Mouse (Mus musculus) gonadal fat pad, adult 2 months (tissue): ENCODE data around the gene Edem1. TPM values are rescaled to one million over a fixed set of nuclear protein-coding genes. Genes with fewer than 3 reads are reported as not detected.
"Not testable (repeated sequence)": the region's sequence is repeated elsewhere in the genome, so short reads cannot be mapped to it uniquely, and the experiment has no call there.

Source experiments
- DNase-seq: peaks from one replicate; pipeline ENCODE4 v3.0.0-alpha.2; 2012; ENCODE audit warnings: low read depth
- polyA plus RNA-seq: library from polyadenylated mRNA; depleted of rRNA; stranded (reverse); fragments of >200 nt; gene quantifications from 2 replicates; pipeline ENCODE4 v1.2.3, GENCODE M21; 2012

Gene Edem1
- polyA plus RNA-seq, 1 experiment: 28.5 TPM

DNA sequence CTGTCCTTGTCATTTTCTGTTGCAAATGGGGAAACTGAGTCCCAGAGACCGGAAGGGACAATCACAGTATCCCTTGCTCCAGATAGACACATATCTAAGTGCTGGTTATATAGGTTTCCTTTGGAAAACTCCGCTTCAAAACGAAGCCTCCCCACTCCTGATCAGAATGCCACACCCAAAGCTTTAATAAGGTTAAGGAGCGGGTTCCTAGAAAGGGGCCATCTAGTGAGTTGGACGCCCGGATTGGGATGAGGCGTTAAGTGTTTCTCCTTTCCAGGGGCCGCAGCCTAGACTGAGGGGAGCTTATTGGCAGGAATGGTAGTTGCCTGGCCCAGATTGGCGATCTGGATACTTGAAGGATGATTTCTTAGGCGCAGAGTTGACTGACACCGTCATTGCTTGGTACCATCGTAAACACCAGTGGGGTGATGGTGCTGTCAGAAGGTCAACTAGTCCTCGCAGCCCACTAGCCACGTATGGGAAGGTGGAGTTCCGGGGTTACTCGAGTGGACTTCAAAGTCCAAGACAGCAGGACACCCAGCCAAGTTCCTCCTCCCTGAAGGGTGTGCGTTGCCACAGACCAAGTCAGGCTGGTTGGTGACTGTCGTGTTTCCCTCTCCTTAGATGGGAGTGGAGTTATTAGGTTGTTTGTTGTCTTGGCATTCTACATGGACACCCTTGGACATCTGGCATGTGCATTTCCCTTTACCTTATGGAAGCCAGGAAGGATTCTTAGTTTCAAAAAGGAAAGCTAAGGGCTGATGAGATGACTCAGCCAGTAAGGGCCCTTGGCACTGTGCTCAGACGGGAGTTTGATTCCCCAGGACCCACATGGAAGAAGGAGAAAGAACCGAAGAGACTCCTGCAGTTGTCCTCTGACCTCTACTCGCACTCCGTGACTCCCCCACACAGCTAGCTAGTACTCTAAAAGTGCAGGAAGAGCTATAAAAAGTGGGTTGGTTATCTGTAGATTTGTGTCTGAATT, 1.2 kb downstream of the Edem1 start:
- no peak for DNase-seq

DNA sequence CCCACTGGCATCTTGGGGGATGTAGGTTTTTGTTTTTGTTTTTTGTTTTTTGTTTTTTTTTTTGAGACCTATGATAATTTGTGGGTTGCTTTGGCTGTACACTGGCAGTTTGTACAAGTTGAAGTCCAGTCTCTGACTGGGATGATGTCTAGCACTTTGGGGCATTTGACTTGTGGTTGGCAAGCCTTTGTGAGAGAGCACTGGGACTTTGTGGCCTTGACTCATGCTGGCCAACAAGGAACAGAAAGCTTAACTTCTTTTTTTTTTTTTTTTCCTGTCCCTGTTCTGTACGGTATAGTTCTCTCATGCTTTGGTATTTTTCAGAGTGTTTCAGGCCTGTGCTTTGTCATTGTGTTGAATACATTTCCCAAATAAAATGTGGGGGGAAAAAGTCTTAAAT, 3.7 kb downstream of the Edem1 start:
- DNase-seq: no peak

DNA sequence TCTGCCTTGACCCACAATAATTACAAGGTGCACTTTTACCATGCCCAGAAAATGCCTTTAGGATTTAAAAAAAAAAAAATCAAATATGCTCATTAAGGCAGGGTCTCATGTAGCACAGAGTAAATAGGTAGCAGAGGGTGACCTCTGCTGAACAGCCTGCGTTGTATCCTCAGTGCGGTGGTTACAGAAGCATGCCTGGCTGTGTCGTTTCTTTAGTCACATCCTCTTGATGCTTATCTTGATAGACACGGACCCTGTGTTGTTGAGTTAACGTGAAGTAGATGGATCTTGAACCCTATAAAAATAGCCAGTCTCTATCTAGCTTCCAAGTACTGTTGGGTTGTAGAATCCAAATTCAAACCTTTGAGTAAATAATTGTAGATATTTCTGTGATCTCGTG, 4.5 kb downstream of the Edem1 start:
- no peak for DNase-seq

DNA sequence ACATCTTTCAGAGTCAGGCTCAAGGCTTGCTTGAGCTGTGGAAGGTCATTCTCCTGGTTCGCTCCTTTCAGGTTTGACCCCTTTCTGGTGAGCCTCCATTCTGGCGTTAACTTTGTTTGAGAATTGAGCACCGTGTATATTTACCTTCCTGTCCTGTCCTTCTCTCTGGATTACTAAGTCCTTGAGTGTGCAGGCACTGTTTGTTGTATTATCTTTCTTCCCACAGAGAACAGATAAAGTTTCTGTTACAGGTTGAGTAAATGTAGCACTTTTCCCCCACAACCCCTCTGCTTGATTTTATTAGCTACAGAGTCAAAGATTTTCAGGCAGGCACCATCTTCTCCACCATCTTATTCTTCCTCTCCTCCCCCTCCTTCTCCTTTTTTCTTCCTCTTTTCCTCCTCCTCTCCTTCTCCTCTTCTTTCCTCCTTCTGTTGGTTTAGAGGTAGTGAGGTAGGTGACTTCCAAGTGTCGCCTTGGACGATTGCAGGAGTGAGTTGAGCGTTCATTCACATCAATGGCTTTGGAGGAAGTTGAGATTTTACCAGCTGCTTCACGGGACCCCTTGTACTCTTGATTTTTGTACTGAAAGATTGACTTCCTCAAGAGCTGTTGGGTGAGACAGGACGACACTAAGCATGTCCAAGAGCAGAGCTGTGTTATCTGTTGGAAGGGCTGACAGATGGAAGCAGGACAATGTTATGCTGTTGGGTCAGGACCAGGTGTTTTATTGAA, 5.7 kb downstream of the Edem1 start:
- DNase-seq: no peak

DNA sequence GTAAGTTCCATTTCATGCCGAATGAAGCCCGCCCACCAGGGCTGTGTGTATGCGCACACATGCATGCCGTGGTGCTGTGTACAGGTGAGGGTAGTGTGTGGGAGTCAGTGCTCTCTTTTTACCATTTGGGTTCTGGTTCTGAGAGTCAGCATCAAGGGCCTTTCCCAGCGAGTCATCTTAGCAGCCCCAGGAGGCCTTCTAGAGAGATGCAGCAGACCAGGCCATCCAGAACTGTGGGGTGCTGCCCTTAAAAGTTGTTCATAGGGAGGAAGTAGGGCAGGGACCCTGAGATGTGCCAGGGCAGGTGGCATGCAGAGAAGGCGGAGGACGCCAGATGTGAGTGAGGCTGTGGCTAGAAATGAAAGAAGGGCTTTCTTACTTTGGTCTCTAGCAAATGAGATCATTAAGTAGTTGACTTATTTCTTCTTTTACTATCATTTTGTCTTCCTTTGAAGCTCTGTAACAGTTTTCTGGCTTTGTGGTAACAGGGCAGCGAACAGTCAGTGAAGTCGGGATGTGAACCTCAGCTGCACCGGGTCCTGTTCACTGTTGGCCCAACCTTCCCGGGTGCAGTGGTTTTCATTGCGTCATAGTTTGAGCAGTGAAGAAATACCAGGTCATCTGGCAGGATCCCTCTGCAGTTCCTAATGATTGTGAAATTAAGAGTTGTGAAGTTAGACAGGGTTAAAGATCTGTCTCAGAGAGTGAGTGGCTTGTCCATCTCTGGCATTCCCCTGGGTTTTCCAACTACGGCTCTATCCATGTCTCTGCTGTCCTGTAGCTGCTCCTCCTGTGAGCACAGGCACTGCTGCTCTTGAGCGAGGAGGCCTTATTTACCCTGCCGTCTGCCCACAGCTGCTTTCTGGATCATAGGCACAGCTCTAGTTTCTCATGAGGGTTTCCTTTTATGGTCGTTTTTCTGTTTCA, 7.6 kb downstream of the Edem1 start:
- peak; percentile 81 for DNase-seq

DNA sequence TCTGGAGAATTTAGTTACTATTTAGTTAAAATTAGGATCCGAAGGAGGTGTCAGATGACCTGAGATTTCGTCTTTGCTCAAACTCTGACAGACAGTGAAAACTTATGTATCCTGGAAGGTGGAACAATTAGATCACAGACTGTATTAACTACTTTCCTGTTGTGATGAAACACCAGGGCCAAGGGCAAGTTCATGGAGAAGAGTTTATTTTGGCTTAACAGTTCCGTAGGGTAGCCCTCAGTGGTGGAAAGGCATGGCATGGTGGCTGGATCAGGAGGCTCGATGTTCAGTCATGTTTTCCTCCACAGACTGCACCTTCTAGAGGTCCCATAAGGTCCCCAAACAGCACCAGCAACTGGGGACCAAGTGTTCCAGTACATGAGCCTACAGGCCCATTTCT, 8.6 kb downstream of the Edem1 start:
- DNase-seq: peak; percentile 72

DNA sequence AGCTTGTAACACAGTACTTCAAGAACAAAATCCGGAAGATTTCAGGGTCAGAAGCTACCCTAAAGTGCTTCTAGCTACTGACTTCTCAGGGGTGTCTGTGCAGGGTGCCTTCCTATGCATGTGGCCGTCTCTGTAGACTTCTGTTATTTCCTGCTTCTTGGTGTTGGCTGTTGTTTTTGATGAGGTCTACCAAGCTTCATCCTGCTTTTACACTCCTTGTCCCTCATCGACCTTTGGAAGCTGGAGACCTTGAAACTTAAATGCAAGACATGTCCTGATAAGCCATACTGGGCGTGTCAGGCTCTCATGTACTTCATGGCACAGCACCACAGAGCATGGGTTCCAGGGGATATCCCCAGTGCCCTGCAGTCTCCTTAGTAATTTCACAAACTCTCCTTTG, 9.5 kb downstream of the Edem1 start:
- no peak for DNase-seq

DNA sequence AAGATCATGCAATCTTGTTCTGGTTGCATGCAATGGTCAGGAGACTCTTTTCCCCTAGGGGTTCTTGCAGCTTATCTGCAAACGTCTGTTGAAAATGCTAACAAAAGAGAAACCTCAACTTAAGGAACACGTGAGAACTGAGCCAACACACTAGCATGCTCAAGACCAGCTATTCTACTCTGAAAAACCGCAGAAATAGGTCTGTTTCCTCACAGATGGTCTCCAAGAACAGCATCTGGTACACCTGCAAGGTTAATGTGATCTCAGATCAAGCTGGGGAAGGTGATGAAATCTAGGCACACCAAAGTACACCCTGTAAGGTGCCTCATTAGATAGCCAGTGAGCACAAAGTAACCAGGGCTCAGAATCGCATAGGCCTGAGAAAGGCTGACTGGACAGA, 11.0 kb downstream of the Edem1 start:
- no peak for DNase-seq

DNA sequence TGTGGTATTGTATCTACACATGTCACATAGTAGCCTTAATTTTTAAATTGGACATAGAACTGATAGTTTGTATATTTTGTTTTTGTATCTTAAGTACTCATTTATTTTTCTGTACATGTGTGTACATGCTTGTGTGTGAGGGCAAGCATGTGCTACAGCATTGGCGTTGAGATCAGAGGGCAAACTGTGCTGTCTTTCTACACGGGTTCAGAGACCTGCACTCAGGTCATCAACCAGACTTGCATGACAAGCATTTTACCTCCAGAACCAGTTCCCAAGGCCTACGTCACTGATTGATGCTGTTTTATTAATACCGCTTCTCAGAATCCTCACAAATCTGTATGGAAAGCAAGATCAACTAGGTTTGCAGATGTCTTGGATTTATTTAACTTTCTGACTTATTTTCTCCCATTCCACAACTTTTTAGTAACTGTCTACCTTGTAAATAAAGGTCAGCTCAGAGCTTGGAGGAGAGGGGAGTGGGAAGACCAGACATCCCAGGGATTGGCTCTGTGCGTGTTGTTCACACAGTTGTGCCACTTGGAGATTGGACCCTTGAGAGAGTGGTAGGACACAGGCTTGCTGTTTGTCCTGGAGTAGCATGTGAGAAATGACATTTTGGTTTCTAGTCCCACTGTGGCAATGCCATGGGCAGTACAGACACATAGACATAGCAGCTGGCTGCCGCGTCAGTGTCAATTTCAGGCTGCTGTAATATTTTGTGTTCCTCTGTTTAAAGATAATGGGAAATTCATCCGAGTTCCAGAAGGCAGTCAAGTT, 12.6 kb downstream of the Edem1 start:
- no peak for DNase-seq

DNA sequence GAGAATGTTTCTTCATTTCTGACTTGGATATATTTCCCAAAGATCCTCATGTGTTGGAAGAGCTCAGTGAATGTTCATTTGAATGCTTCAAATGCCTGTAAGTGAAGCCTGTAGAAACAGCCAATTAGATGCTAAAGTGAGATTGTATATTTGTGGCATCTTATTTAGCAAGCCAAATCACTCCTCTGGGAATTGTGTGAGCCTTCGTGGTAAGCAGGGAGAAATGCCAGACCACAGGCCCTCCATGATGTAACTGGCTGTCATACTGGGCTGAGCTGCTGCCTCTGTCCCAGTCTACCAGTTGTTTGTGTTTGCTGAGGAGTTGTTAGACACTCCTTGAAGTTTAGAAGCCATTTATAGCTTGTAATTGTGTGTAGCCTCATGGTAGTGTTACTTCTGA, 15.2 kb downstream of the Edem1 start:
- no peak for DNase-seq

DNA sequence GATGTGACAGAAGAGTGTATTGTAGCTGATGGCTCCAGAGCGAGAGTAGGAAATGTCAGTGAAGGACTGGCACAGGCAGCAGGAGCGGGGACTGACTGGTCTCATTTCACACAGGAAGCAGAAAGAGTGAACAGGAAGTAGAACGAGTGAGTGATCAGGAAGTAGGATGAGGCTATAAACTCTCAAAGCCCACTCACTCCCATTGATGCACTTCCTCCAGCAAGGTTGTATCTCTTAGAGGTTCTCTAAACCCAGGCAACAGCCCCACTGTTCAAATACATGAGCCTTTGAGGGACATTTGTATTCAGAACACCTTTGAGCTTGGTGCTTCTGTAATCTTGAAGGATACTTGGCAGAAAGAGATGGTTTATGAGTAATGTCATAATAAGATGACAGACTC, 15.7 kb downstream of the Edem1 start:
- no peak for DNase-seq

DNA sequence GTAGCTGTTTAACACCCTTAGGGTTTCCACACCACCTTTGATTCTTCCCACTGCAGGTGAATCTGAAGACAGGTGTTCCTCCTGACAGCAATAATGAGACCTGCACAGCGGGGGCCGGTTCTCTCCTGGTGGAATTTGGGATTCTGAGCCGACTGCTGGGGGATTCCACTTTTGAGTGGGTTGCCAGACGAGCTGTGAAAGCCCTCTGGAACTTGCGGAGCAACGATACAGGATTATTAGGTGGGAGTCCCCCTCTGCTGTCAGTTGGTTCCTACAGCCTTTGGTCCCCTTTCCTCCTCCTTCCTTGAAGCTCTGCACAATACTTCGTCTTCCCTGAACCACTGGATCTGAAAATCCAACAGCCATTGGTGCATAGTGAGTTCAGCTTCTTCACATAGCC, 16.3 kb downstream of the Edem1 start:
- no peak for DNase-seq

DNA sequence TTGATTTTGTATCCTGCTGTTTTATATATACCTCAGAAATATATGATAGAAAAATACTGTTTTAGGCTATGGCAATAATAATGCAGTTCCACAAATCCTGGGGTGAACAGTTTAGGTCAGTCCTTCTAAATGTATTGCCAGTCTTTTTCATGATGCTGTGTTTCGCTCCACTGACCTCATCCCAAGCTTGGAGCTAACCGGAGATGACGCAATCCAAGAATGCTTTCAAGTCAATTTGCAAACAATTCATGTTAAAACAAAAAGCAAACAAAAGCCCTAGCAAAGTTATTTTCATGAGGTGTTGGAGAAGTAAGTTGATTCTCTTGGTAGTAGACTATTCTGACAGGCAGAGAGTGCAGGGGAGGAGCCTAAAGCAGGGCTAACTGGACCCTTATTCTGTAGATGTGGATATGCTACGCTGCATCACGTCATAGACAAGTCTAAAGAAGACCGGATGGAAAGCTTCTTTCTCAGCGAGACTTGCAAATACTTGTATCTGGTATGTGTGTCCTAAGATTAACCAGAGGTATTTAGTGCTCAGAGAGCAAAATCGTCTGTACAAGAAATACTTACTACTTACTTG, 23.7 kb downstream of the Edem1 start:
- DNase-seq: no peak

DNA sequence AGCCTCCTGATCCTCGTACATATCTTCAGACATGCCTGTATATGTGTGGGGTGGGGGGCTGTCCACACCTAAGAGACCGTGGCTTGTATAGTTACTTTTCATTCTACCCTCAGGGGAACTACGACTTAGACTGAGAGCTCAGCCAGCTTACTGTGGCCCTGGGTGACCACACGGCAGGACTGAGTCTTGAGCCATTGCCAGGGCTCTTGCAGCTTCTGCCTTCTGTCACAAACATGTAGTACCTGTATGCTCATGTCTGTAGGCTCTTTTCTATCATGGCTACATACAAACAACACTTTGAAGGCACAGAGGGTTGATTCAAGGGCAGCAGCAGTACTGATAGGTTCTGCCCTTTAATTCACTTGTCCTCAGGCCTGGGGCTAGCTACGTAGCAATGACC, 24.5 kb downstream of the Edem1 start:
- no peak for DNase-seq

DNA sequence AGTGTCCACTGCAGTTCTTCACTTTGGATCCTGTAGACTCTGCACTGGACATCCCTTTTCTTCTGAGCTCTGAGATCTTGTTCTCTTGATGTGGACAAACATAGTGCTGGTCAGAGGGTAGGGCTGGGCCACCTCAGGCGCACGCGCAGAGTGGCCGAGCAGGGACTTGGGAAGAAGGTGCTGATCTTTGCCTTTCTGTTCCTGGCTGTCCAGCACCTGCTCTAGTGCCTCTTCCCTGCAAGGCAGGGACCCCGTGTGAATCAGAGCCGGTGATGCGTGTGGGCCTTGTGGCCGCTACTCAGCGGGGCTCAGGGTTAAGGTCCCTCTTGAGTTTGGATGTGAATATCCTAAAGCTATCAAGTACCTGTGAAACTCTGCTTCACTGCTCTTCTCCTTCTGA, 30.1 kb downstream of the Edem1 start:
- no peak for DNase-seq

DNA sequence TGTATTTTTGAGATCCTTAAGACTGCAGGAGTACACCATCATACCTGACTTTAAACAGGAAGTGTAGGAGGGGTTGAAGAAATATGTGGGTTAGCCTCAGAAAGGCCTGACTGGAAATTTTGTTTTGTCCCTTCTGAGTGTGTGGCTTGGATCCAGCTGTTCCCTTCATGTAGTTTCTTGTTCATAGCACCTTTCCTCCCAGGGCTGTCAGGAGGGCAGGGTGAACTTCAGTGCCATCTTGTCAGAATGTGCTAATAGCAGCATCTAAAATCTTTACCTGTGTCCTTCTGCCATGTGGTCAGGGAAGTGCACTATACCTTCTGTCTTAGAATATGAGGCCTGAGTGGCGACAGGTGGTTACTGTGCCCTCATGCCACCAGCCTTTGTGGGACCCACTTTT, 32.8 kb downstream of the Edem1 start:
- no peak for DNase-seq

DNA sequence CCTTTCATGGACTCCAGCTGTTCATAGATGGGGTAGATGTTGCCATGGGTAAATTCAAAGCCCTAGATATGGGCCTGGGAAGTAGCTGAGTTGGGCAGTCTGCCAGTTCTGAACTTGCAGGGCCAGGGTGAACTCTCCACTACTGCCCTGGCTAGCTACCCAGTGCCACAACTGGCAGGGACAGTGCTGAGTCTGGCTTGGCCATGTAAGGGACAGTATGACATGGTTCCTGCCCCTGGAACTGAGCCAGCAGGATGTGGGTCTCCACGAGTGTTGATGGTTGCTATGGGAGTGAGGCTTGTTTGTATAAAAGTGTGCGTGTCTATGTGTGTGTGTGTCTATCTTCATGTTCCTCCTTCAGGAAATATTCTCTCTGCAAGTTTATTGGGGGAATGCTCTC, 34.1 kb downstream of the Edem1 start:
- DNase-seq: no peak

DNA sequence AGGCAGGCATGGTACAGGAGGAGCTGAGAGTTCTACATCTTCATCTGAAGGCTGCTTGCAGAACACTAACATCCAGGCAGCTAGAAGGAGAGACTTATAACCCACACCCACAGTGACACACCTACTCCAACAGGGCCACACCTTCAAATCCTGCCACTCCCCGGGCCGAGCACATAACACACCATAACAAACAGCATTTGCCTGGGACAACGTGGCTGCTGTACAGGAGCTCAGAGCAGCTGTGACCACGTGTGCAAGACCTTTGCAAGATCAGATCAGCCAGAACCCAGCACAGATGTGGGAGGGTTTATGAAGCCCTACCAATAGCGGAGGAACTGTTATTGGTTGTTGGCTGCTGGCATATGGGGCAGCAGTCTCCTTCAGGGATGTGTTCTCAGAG, 37.9 kb downstream of the Edem1 start:
- DNase-seq: no peak

DNA sequence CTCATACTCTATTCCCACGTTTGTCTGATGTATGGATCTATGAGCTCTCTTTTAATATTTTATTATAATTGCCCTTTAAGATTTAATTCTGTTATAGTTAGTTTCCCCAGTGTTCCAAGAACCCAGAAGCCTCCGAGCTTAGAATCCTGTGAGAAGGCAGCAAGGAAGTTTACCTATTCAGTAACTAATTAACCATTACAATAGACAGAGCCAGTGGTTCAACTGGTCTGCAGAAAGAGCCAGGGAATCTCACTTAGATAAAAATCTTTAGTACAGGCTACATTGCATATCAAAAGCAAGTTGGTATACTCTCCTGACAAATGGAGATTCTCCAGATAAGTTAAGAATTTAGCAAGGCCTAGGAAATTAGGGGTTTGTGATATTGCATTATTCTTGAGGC, 40.6 kb downstream of the Edem1 start:
- not testable (repeated sequence) for DNase-seq

DNA sequence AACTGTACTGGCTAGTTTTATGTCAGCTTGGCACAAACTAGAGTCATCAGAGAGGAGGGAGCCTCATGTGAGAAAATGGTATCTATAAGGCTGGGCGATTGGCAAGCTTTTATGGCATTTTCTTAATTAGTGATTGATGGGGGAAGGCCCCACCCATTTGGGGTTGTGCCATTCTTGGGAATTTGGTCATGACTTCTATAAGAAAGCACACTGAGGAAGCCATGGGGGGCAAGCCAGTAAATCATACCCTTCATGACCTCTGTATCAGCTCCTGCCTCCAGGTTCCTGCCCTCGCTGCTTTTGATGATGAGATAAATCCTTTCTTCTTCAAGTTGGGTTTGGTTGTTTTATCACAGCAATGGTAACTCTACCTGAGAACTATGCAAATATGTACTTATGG, 42.0 kb downstream of the Edem1 start:
- no peak for DNase-seq

DNA sequence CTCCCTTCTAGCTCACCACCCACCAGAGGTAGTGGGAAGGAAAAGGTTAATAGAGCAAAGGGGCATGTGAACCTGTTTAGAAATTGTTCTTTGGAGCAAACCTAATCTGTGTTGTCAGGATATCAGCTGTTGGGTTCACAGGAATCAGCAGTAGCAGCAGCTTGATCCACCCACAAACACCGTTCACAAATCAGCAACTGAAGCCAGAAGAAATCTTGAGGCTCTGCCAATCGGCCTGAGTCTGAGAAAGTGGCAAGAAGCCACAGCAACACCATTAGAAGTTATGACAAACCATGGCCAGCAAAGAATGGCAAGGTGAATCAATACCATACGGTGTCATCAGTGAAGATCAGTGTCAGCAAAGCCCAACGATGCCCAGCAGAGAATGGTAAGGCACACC, 42.8 kb downstream of the Edem1 start:
- no peak for DNase-seq
